Mouse (Mus musculus): ENCODE results near the gene Ralgapa2. TPM values are rescaled to one million over a fixed set of nuclear protein-coding genes. Genes with fewer than 3 reads are reported as not detected.

Ralgapa2 gene
- total RNA-seq, 2 experiments from 2014 or later: 10.2 to 22.8 TPM

GRCm38 (mm10) chr2:146366098-146366497 lies 146.0 kb downstream of the Ralgapa2 start:
- no peak for ATAC-seq (replicated peaks; ENCODE audit: low FRiP score, poor library complexity, severe bottlenecking)

- ATAC-seq (replicated peaks; ENCODE audit: low FRiP score, poor library complexity, severe bottlenecking): no peak
Measured at GRCm38 (mm10) chr2:146365368-146365983, 146.7 kb downstream of the Ralgapa2 start.

- no peak for ATAC-seq (replicated peaks; ENCODE audit: low FRiP score, poor library complexity, severe bottlenecking)
Measured at GRCm38 (mm10) chr2:146363483-146363882, 148.7 kb downstream of the Ralgapa2 start.

- ATAC-seq (replicated peaks; ENCODE audit: low FRiP score, poor library complexity, severe bottlenecking): no peak
Measured at GRCm38 (mm10) chr2:146362932-146363331, 149.2 kb downstream of the Ralgapa2 start.

- ATAC-seq (replicated peaks; ENCODE audit: low FRiP score, poor library complexity, severe bottlenecking): no peak
Measured at GRCm38 (mm10) chr2:146361969-146362368, 150.2 kb downstream of the Ralgapa2 start.

- ATAC-seq (replicated peaks; ENCODE audit: low FRiP score, poor library complexity, severe bottlenecking): no peak
Measured at GRCm38 (mm10) chr2:146361076-146361475, 151.1 kb downstream of the Ralgapa2 start.

GRCm38 (mm10) chr2:146359676-146360075 lies 152.5 kb downstream of the Ralgapa2 start:
- ATAC-seq (replicated peaks; ENCODE audit: low FRiP score, poor library complexity, severe bottlenecking): no peak

- no peak for ATAC-seq (replicated peaks; ENCODE audit: low FRiP score, poor library complexity, severe bottlenecking)
Measured at GRCm38 (mm10) chr2:146356524-146356923, 155.6 kb downstream of the Ralgapa2 start.

GRCm38 (mm10) chr2:146350230-146350629 lies 161.9 kb downstream of the Ralgapa2 start:
- no peak for ATAC-seq (replicated peaks; ENCODE audit: low FRiP score, poor library complexity, severe bottlenecking)

GRCm38 (mm10) chr2:146347942-146348341 lies 164.2 kb downstream of the Ralgapa2 start:
- ATAC-seq (replicated peaks; ENCODE audit: low FRiP score, poor library complexity, severe bottlenecking): no peak

- no peak for ATAC-seq (replicated peaks; ENCODE audit: low FRiP score, poor library complexity, severe bottlenecking)
Measured at GRCm38 (mm10) chr2:146340090-146340489, 172.1 kb downstream of the Ralgapa2 start.

- no peak for ATAC-seq (replicated peaks; ENCODE audit: low FRiP score, poor library complexity, severe bottlenecking)
Measured at GRCm38 (mm10) chr2:146337540-146337939, 174.6 kb downstream of the Ralgapa2 start.

GRCm38 (mm10) chr2:146331894-146332476 lies 180.2 kb downstream of the Ralgapa2 start:
- no peak for ATAC-seq (replicated peaks; ENCODE audit: low FRiP score, poor library complexity, severe bottlenecking)

- no peak for ATAC-seq (replicated peaks; ENCODE audit: low FRiP score, poor library complexity, severe bottlenecking)
Measured at GRCm38 (mm10) chr2:146330772-146331281, 181.3 kb downstream of the Ralgapa2 start.

- ATAC-seq (replicated peaks; ENCODE audit: low FRiP score, poor library complexity, severe bottlenecking): no peak
Measured at GRCm38 (mm10) chr2:146330101-146330500, 182.0 kb downstream of the Ralgapa2 start.

- no peak for ATAC-seq (replicated peaks; ENCODE audit: low FRiP score, poor library complexity, severe bottlenecking)
Measured at GRCm38 (mm10) chr2:146326654-146327053, 185.5 kb downstream of the Ralgapa2 start.

GRCm38 (mm10) chr2:146324907-146325715 lies 187.0 kb downstream of the Ralgapa2 start:
- no peak for ATAC-seq (replicated peaks; ENCODE audit: low FRiP score, poor library complexity, severe bottlenecking)

GRCm38 (mm10) chr2:146324140-146324906 lies 187.8 kb downstream of the Ralgapa2 start:
- no peak for ATAC-seq (replicated peaks; ENCODE audit: low FRiP score, poor library complexity, severe bottlenecking)

- no peak for ATAC-seq (replicated peaks; ENCODE audit: low FRiP score, poor library complexity, severe bottlenecking)
Measured at GRCm38 (mm10) chr2:146323528-146323927, 188.6 kb downstream of the Ralgapa2 start.

- no peak for ATAC-seq (replicated peaks; ENCODE audit: low FRiP score, poor library complexity, severe bottlenecking)
Measured at GRCm38 (mm10) chr2:146322770-146323169, 189.4 kb downstream of the Ralgapa2 start.
